Mouse (Mus musculus) spleen, adult 12 weeks (tissue): Measurements from ENCODE around the gene Epha6.

Experiments
- DNase-seq: peaks from one replicate; pipeline ENCODE4 v3.0.0; 2022; ENCODE audit warnings: low spot score

The Epha6 gene

GRCm38 (mm10) chr16:60264719-60265508 lies 340.4 kb downstream of the Epha6 start:
- no peak for DNase-seq

GRCm38 (mm10) chr16:60258151-60258635 lies 347.1 kb downstream of the Epha6 start:
- DNase-seq: no peak

GRCm38 (mm10) chr16:60257623-60258022 lies 347.7 kb downstream of the Epha6 start:
- no peak for DNase-seq

GRCm38 (mm10) chr16:60257044-60257443 lies 348.3 kb downstream of the Epha6 start:
- DNase-seq: no peak

DNA sequence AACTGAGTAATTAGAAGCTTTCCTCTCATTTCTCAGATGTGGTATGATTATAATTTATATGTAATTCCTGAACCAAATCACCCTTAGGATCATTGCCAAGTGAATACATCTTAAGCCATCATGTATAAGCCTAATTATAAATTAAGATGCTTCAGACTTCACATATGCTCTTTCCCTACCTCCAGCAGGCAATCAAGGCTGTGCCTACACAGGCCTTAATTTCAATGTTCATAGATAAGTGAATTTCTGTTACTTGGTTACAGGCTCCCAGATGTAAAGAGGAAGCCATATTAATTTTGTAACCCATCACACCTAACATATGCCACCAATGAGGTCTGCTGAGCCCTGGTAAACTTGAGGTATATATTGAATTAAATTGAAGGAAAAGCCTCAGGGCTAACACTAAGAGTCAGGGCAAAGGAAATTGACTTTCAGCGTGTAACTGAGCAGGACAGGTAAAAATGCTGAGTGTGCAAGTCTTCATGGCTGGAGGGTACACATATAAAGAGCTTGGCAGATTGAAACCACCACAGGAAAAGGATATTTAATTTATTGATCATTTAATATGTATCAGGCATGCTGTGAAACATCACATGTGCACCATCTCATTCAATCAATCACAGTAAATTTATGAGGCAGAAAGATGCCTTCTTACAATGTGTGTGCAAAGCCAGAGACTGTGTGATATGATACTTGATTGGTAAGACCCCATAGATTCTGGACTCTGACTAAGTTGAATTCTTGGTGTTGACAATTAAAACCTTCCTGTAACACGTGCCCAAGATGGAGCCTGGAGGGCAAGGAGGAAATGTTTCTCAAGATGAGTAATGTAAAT lies 365.8 kb downstream of the Epha6 start:
- DNase-seq: no peak

GRCm38 (mm10) chr16:60233985-60234766 lies 371.2 kb downstream of the Epha6 start:
- no peak for DNase-seq

DNA sequence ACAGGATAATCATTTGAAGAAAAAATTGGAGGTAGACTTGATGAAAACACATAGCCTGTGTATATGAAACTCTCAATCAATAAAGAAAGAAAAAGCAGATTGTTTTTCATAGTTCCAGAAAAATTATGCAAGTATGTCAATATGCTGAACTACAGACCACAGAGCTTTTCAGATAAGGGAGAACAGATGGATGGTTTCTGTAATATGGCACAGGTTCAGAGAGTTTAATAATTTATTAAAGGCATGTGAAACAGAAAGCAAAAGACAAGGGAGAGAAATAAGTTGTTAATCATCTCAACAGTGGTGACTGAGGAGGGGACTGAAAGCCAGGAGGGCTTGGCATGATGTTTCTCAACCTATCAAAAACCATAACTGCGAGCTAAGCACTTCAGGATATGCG lies 372.3 kb downstream of the Epha6 start:
- no peak for DNase-seq

DNA sequence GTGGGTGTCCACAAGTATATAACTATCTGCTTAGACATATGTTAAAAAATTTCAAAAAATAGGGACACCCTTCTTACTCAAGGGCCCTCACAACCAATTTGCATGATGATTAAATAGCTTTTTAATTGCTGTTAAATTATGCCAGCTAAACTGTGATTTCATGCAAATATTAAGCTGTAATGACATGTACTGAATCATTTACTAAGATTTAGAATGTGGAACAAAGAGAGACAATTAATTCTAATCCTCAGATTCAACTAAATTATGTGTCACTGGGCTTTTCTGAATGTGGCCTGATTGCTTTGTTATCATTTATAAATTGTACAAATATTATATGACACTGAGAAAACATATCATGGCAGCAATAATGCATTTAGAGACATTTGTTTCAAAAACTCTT lies 396.2 kb downstream of the Epha6 start:
- no peak for DNase-seq

DNA sequence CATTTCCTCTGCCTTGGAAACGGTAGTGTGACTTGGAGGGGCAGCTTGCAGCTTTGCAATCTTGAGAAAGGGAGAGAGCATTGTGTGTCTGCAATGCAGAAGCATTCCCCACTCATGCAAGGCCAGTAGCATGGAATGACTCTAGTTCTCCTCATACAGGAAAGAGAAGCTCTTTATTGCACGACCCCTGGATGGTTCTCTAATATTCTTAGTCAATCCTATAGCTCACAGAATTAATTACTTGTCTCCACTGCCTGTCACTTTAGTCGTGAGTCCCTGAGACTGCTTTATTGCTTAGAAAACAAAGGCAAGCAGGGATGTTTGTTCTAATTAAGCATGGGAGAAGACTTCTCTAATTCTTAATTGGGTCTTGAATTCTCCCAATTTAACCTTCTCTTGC lies 429.8 kb downstream of the Epha6 start:
- no peak for DNase-seq

GRCm38 (mm10) chr16:60152439-60152838 lies 452.9 kb downstream of the Epha6 start:
- no peak for DNase-seq

DNA sequence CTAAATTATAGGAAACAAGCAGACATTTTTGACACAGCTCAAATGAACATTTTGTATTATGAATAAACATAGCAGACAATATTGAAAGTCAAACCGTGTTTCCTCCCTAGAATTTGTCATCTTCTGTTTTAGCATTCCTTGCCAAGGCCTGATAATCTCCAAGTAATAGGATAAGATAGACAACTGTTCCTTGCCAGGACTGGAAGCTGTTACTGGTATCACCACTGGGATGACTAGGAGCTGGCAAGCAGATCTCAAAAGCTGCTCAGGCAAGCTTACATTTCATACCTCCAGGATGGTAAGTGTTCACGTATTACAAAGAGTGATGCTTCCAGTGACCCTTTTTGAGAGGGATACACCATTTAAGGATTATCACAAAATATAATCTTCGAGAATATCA lies 461.0 kb downstream of the Epha6 start:
- DNase-seq: no peak

GRCm38 (mm10) chr16:60121435-60121834 lies 483.9 kb downstream of the Epha6 start:
- no peak for DNase-seq

- no peak for DNase-seq
Measured at GRCm38 (mm10) chr16:60102210-60102609, 503.1 kb downstream of the Epha6 start.

DNA sequence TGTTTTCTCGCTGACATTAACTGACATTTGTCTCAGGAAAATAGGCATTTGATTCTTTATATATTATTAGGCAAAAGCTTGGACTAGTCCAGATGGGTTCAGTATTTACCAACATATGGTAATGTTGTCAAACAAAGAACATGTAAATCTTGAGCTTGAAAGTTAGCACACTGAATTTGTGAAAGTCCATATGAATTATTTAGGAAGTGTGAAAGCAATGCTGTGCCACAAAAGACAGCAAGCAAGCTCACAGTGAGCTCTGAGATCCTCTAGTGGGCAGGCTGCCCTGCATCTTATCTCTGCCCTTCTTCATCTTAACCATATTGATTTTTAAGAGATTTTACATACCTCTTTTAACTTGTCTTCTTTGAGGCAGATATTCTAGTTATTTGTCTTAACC lies 510.0 kb downstream of the Epha6 start:
- no peak for DNase-seq

- no peak for DNase-seq
Measured at GRCm38 (mm10) chr16:60086976-60087375, 518.4 kb downstream of the Epha6 start.

- no peak for DNase-seq
Measured at GRCm38 (mm10) chr16:60070457-60071112, 534.7 kb downstream of the Epha6 start.

DNA sequence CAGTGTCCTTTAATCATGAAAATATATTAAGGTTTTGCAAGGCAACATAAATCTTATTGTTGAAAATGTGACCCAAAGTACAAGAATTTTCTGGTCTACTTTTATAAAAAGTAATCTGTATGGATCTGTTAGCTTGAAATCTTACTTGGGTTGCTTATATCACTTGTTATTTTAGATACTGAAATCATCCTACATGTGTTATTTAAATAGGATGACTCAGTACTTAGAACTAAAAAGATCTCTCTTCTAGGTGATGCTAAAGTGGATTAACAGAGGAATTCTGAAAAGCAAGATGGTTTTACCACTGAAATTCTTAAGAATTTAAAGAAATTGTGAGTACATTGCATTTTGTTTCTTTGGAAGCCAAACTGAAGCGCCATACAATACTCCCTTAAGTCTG lies 561.5 kb downstream of the Epha6 start:
- DNase-seq: no peak

- no peak for DNase-seq
Measured at GRCm38 (mm10) chr16:60028381-60028780, 577.0 kb downstream of the Epha6 start.

GRCm38 (mm10) chr16:60006857-60007568 lies 598.3 kb downstream of the Epha6 start:
- no peak for DNase-seq

DNA sequence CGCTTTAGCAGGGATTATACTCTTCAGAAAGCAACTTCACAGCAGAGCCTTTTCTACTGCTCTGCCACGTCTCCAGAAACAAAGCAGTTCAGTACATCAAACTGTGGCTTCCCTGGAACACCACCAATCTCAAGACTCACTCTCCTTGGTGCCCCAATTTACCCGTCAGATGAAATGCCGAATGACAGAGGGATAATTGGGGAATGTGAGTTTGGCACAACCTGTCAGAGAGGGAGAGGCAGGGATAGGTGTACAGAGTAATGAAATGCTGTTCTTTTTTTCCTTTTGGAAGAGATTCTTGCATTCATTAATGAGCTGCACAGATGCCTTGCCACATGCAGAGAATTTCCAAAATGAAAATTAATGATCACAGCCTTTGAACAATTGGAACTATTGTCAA lies 635.5 kb downstream of the Epha6 start:
- no peak for DNase-seq

DNA sequence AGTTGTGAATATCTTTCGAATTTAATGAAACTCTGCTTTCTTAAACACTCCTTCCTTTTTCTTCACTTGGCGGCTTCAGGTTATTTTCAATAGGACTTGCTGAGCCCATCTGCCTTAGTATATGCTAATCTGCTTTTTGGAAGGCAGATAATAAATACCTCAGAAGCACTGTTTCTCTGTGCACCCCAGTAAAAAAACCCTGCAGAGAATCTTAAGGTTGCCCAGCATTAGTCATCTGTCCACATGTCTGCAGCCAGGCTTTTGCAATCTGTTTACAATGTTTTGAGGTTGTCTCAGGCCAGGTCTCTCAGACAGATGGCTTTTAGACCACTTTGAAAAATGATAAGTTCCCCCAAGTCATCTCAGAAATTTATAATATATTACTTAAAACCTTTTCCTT lies 649.6 kb downstream of the Epha6 start:
- no peak for DNase-seq
